Mouse (Mus musculus) 416B (cell line): ENCODE measurements at regions not wholly inside any gene's neighbourhood (a gene's known extent, or its start where the extent isn't known, plus 50 kb on each side); places are given as distances from the start of the nearest gene placed in this dataset.

Experiments used
- DNase-seq: peaks from one replicate; pipeline ENCODE4 v3.0.0; 2011; ENCODE audit warnings: low read depth

- DNase-seq = peak; percentile 13
These were observed 1526.6 kb upstream of the Cdh8 start for GRCm38 (mm10) chr8:100942680-100943427.

DNA sequence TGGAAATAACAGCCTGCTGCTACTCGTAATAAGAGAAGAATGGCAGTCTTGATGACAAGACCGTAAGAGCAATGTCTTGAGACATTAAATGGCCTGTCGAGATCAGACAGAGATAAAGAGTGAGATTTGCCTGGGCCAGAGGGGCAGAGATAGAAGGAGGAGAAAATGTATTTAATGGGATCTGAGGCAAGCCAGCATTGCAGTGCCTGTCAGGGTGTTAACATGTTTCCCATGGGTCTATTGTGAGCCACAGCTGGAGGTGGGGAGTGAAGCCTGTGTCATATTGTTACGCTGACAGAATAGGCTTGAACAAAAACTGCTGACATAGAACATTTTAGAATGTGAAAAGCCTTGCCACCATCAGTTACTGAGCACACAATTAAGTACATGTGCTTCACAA, 1523.3 kb upstream of the Cdh8 start:
- DNase-seq = no peak

DNA sequence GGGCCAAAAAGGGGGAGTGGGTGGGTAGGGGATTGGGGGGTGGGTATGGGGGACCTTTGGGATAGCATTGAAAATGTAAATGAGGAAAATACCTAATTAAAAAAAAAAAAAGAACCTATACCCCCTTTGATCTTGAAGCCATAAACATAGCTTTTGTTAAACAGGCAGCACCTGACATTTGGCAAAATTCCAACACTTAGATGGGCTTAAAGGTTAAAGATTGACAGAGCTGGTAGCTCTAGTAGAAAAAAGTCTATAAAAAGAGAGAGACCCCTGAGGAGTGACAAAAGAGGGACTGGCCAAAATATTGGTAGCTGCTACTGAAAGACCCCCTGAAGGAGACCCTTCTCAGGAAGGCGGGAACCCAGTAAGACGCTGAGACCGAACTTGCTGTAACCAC, 1474.0 kb upstream of the Cdh8 start:
- no peak for DNase-seq

DNA sequence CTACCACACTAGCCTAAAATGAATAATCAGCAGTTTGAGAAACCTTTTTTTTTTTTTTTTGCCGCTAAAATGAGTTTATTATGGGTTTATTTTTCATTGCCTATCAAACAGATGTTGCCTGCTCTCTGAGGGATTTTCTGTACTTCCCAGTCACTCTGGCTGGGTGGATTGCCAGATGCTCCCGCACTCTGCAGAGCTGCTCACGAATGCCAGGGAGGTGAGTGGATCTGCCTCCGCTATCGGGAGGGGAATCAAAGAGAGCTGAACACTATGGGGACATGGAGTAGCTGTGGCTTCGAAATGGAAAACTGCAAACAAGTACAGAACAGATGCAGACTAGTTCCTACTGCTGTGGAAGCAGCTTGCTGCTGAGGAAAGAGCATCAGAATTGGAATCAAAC, 1449.4 kb upstream of the Cdh8 start:
- DNase-seq = no peak

GRCm38 (mm10) chr8:100850822-100851437, 1434.7 kb upstream of the Cdh8 start:
- DNase-seq = peak; percentile 38
